Mouse (Mus musculus) spleen, postnatal 14 days (tissue): Measurements from ENCODE around the gene Rap1a.
A peak's percentile ranks its signal among the peaks of the same experiment; 100 is the strongest.
"Not testable (repeated sequence)": the region's sequence is repeated elsewhere in the genome, so short reads cannot be mapped to it uniquely, and the experiment has no call there.

Experiments
- DNase-seq, 2 experiments: peaks; one replicate each; pipeline ENCODE4 v3.0.0; 2021 to 2022; ENCODE audit warnings: low spot score in 2 of 2

The Rap1a gene

DNA sequence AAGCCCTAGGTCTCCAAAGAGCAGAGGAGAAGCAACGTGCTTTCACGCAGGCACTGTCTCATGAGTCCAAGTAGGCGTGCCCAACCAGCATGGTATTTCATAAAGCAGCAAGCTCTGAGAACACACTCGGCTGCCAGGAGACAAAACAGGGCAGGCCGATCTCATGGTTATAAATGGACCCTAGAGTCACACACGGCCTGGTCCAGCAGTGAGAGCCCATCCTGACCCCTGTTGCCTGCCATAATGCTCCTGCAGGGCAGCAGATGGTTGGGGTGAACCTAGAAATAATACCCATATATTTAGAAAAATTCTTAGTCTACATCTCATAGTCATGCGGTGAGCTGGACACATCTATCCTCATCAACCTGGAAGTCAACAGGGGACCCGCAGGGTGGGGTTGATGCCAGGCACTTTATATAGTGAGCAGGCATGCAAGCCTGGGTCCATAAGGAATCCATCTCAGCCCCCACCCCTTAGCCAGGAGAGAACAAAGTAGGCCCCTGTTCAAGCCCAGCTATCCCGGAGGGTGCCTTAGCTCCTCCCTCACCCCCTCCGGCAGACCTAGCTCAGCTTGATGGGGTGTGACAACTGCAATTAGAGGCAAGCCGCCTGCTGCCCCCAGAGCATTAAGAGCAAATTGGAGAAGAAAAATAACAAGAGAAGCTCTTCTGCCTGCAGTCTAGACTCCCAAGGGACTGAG is 83.1 kb downstream of the Rap1a start:
- no peak for DNase-seq

GRCm38 (mm10) chr3:105716353-105717000 is 84.7 kb downstream of the Rap1a start:
- DNase-seq, result no peak

- no peak for DNase-seq
Measured at GRCm38 (mm10) chr3:105714820-105715167, 86.3 kb downstream of the Rap1a start.

DNA sequence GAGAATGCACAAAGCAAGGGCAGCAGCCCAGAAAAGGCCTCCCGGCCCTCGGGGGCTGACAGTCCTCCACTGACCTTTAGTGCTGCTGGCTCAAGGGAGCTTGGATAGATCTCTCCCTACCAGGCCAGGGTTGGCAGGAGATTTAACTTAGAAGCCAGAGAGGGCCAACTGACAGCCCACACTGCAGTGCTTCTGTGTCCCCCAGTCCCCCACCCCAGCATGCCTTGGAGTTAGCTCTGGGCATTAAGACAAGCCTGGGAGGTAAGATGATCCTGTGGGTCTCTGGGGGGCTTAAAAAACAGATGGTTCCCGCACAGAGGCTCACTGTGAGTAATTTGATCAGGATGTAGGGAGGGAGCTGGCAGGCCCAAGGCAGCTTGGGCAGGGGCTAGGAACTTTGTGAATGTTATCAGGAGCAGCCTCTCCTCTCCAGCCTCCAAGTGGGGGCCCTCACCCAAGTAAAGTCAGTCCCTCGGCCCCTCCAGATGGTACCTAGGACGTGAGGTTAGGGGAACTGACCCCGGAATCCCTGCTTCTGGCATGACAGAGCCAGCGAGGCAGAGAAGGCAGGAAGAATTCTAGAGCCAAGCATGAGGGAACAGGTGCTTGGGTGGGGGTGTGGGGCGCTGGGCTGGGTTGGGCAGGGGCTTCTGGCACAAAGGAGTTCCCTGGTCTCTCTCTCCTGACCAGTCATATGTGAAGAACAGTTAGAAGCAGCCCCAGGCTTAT is 86.9 kb downstream of the Rap1a start:
- no peak for DNase-seq

GRCm38 (mm10) chr3:105712827-105713226 is 88.3 kb downstream of the Rap1a start:
- no peak for DNase-seq

GRCm38 (mm10) chr3:105711741-105712140 is 89.4 kb downstream of the Rap1a start:
- DNase-seq, result no peak

- no peak for DNase-seq
Measured at GRCm38 (mm10) chr3:105710246-105710645, 90.9 kb downstream of the Rap1a start.

- no peak for DNase-seq
Measured at GRCm38 (mm10) chr3:105707590-105707989, 93.5 kb downstream of the Rap1a start.

- no peak for DNase-seq
Measured at GRCm38 (mm10) chr3:105706366-105707020, 94.6 kb downstream of the Rap1a start.

DNA sequence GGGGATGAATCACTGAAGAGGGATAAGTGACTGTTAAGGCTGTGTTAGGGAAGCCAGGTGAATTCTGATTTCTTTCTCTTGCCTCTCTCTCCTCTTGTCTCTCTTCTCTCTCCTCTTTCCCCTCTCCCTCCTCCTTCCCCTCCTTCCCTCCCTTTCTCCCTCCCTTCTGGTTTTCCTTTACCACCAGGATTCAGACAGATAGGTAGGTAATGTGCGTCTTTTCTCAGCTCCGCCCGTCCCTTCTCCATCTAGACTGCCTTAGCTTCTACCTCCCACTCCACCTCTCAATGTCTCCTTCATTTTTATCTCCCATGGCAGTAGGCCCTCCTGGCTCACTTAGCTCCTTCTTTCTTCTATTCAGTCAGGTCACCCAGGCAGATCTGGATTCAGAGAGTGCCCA is 95.6 kb downstream of the Rap1a start:
- no peak for DNase-seq

DNA sequence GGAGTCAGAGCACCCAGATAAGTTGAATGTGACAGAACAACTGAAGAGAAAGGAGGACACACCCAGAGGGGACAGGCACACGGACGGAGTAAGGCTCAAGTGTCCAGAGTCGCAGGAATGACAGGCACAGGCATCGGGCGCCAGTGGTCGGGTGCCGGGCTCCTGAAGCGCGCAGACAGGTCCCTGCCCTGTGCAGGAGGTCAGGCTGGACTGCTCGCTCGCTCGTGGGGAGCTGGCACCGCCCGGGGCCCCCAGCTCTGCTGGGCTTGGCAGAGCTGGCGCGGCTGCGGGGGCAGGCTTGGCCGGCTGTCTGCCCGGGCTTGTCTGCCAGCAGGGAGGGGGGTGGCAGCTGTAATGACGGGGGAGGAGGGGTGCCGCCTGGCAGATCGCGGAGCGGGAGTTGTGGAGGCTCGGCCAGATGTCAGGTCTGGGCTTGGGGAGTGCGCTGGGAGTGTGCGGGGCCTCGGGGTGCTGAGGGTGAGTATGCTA is 96.0 kb downstream of the Rap1a start:
- peak in 1 of 2 experiments; percentile 16 for DNase-seq

- DNase-seq, result peak; percentile 42 to 60
Measured at GRCm38 (mm10) chr3:105704031-105705008, 96.8 kb downstream of the Rap1a start, which contains the start of gene Inka2. Gene Inka2, plus strand, starts transcription at chr3:105704599.

DNA sequence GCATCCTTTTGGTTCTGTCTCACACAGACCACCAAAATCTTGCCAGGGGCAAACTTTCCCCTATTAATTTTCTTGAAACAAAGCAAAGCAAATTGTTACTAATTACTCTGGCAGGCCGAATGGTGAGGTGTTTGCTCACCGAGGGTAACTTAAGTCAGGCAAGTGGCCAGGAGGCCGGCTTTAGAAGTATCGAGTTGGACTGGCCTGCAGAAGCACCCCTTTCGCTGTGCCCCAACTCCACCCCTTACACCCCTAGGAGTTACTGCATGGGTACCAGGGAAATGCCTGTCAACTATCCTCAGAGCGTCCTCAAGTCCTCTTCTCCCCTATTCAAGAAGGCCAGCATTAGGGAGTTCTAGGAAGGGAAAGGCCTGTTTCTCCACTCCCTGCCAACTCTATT is 97.6 kb downstream of the Rap1a start:
- no peak for DNase-seq

DNA sequence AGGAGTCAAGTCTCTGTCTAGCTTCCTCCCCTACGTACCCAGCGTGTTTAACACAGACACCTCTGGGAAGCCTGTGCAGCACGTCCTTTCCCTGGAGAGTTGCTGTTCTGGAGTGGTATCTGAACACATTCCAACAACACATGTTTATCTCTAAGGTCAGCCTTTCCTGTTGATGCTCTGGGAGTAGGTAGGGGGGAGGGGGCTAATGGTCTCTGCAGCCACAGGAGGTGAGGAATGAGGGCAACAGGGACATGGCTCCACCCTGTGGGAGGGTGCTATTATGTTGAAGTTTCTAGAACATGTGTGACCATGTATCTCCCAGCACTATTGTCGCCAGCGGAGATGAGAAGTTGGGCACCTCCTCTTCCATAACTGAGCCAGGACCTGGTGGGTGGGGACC is 99.7 kb downstream of the Rap1a start:
- no peak for DNase-seq

GRCm38 (mm10) chr3:105700786-105701185 is 100.3 kb downstream of the Rap1a start:
- DNase-seq, result not testable (repeated sequence)

- DNase-seq, result peak in 1 of 2 experiments; percentile 31
Measured at GRCm38 (mm10) chr3:105699241-105699933, 101.7 kb downstream of the Rap1a start.

GRCm38 (mm10) chr3:105698311-105698710 is 102.8 kb downstream of the Rap1a start:
- no peak for DNase-seq

- no peak for DNase-seq
Measured at GRCm38 (mm10) chr3:105697148-105697441, 104.0 kb downstream of the Rap1a start.

DNA sequence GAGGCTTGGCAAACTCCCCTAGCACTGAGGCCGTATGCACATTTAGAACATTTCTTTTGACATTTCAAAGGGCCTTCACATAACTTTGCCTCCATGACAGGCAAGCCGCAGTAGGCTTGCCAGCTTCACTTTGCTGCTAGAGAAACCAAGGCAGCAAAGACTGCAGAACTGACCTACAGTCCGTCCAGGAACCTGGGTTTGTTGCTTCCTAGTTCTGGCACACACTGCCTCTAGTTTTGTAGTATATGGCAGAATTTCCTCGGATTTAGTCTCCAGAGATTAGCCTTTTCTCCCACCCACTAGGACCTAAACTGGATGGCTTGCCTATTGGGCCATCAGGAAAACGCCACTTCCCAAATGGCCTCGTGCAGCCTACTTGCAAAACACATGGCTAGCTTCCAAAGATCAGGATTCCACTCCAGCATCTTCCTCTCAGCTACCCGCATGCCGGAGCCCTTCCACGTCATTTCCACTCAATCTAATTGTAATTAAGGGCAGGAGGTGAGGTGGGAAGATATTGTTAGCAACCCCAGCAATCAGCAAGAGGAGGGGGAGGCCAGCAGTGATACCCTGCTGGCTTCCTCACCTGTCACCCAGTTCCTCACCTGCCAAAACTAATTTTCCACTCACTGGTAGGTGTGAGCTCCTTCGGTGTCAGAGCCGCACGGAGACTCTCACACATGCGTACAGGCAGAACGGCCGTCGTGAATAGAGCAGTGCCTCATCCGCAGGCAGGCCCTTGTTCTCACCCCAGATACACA is 104.6 kb downstream of the Rap1a start:
- DNase-seq, result no peak
